Mouse (Mus musculus): ENCODE data around the gene Ube2e3.

DNA sequence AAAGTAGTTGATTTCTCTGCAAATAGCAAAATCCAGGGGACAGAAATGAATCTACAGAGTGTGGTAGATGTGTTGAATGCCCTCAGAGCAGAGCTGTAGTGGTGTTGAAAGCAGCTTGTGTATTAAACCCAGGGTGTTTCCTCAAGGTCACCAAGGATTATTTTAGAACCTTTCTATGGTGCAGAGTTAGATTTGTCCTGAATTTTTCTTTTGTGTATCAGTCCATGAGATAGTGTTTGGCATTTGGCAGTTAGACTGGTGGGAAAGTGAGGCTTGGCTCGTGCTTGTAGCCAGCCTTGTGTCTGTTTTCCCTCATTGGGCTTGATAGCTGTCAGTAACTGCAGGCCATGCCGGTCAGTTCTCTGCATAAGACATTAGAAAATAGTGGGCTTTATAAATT lies 6.0 kb downstream of the Ube2e3 start:
- no peak for TF ChIP-seq ZNF384 (IDR thresholded peaks at IDR 0.05; ENCODE audit: low read depth, low read length)
- TF ChIP-seq HCFC1 (IDR thresholded peaks at IDR 0.05; ENCODE audit: borderline replicate concordance, insufficient read depth, low read length) = no peak
- no peak for TF ChIP-seq ZC3H11A (IDR thresholded peaks at IDR 0.05; ENCODE audit: borderline replicate concordance, low read depth, low read length)
- TF ChIP-seq MAFK (IDR thresholded peaks at IDR 0.05; ENCODE audit: insufficient read depth, low read depth, low read length) = no peak

All from ES-E14 (cell line).